Mouse (Mus musculus): ENCODE measurements around the gene Sbk3. TPM values are rescaled to one million over a fixed set of nuclear protein-coding genes. Genes with fewer than 3 reads are reported as not detected.

Sbk3 gene
- total RNA-seq, 2 experiments from 2014 or later, result 1.6 to 1.7 TPM

GRCm38 (mm10) chr7:4993999-4994788, 23.2 kb upstream of the Sbk3 start:
- no peak for DNase-seq
- intact Hi-C loops (cut with DNase I), result no loop called here

GRCm38 (mm10) chr7:4993347-4993998, 22.5 kb upstream of the Sbk3 start:
- intact Hi-C loops (cut with DNase I), result no loop called here
- DNase-seq, result no peak

GRCm38 (mm10) chr7:4988250-4988649, 17.3 kb upstream of the Sbk3 start:
- DNase-seq, result no peak

GRCm38 (mm10) chr7:4976832-4977231, 5.9 kb upstream of the Sbk3 start:
- intact Hi-C loops (cut with DNase I), result no loop called here
- DNase-seq, result no peak

More at GRCm38 (mm10) chr7:4988250-4988649, 17.3 kb upstream of the Sbk3 start:
- intact Hi-C loops (cut with DNase I), result no loop called here

DNA sequence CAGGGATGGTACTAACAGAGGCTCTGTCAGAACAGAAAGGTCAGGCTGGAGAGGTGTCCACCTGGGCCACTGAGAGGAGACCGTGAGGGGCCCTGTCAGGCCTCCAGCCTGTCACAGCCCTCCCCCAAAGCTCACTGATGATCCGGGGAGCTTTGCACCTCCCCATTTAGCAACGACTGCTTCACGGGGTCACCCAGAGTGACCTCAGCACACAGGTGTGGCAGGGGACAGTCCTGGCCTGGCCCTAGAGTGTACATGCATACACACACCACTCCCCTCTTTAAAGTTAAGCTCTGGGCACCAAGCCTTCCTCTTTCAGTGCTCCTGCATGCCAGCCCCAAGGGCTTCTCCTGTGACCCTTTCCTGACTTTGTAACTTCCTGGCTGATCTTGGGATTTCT, 4.5 kb upstream of the Sbk3 start:
- intact Hi-C loops (cut with DNase I), result no loop called here
- no peak for DNase-seq

- intact Hi-C loops (cut with DNase I), result no loop called here
- DNase-seq, result peak; percentile 68 to 71
These were observed 1.5 kb upstream of the Sbk3 start for GRCm38 (mm10) chr7:4972321-4973047.

DNA sequence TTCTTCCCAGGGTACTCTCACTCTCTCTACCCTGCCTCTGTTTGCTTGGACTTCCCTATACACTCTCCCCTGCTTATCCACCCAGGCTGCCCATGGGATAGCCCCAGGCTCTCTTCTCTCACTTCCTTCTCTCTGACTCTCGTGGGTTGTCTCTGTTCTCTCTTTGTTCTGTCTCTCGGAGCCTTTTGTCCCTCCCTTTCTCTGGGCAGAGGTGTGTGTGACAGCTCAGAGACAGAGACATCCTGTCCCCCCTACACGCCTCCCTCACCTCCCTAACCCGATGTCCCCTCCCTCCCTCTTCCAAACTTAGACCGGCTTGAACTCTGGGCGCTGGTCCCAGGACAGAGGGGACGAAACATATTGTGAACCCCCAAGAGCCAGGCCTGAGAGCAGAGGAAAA, 742 bp upstream of the Sbk3 start:
- DNase-seq, result no peak
- intact Hi-C loops (cut with DNase I), result no loop called here

GRCm38 (mm10) chr7:4964988-4965387, 6.0 kb downstream of the Sbk3 start:
- intact Hi-C loops (cut with DNase I), result loop anchor here (1.0 kb wide), 1 partner anchor 22 kb away; no protein-coding TSS in a partner anchor
- no peak for DNase-seq

GRCm38 (mm10) chr7:4964272-4964671, 6.7 kb downstream of the Sbk3 start, which contains the start of gene Sbk2:
TSS of gene Sbk2 (minus strand) at chr7:4964406.
- intact Hi-C loops (cut with DNase I), result loop anchor here (1.0 kb wide), 1 partner anchor 21 kb away; no protein-coding TSS in a partner anchor
- DNase-seq, result peak; percentile 80 to 86

- intact Hi-C loops (cut with DNase I), result no loop called here
These were observed 7.4 kb downstream of the Sbk3 start for GRCm38 (mm10) chr7:4963527-4963926.

GRCm38 (mm10) chr7:4957361-4957760, 13.6 kb downstream of the Sbk3 start:
- no peak for DNase-seq
- intact Hi-C loops (cut with DNase I), result no loop called here

More at GRCm38 (mm10) chr7:4963527-4963926, 7.4 kb downstream of the Sbk3 start:
- no peak for DNase-seq

DNA sequence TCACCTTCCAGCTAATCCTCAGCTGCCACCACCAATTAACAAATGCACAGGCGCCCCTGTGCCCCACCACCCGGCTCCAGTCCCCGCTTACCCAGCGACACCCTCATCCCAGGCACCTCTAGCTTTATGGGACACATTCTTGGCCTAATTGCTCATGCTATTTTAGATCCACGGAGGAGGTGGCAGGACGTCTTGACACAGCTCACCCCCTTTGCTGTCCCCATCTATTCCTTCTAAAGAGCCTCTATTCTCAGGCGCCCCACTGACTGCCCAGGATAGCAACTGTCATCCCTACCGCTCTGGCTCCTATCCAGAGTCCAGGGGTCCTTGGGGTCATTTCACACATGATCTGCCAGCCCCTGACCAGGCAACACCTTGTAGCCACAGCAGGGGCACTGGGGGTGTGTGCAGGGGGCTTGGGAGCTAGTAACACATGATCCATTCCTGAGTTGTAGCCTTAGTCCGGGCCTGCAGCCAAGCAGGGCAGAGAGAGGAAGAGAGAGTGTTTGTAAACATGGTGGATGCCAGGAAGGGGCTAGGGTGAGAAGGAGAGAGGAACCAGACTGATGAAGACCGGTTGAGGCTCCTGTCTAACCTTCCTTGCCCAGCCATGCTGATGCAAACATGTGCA, 17.0 kb downstream of the Sbk3 start:
- DNase-seq, result peak in 1 of 2 experiments; percentile 27

GRCm38 (mm10) chr7:4950561-4951342, 20.2 kb downstream of the Sbk3 start:
- intact Hi-C loops (cut with DNase I), result no loop called here
- DNase-seq, result no peak

More for the DNA sequence above, 17.0 kb downstream of the Sbk3 start:
- intact Hi-C loops (cut with DNase I), result no loop called here

GRCm38 (mm10) chr7:4948386-4948785, 22.6 kb downstream of the Sbk3 start:
- intact Hi-C loops (cut with DNase I), result no loop called here
- DNase-seq, result no peak

GRCm38 (mm10) chr7:4947855-4948254, 23.1 kb downstream of the Sbk3 start:
- intact Hi-C loops (cut with DNase I), result no loop called here
- peak; percentile 74 to 79 for DNase-seq

- intact Hi-C loops (cut with DNase I), result loop anchor here (1.0 to 2.0 kb wide), 2 partner anchors 21 to 103 kb away; partner anchors contain the start of gene Sbk2
- peak; percentile 88 to 94 for DNase-seq
These were observed 27.6 kb downstream of the Sbk3 start for GRCm38 (mm10) chr7:4943223-4943815.

- intact Hi-C loops (cut with DNase I), result loop anchor here (1.0 to 2.0 kb wide), 2 partner anchors 22 to 104 kb away; partner anchors contain the start of gene Sbk2
These were observed 28.3 kb downstream of the Sbk3 start for GRCm38 (mm10) chr7:4942673-4943072.

GRCm38 (mm10) chr7:4940068-4940479, 30.9 kb downstream of the Sbk3 start:
- peak; percentile 78 to 80 for DNase-seq
- intact Hi-C loops (cut with DNase I), result no loop called here

More at GRCm38 (mm10) chr7:4942673-4943072, 28.3 kb downstream of the Sbk3 start:
- DNase-seq, result no peak

- peak; percentile 69 to 77 for DNase-seq
- intact Hi-C loops (cut with DNase I), result loop anchor here (5.0 kb wide), 1 partner anchor 376 kb away; no protein-coding TSS in a partner anchor
These were observed 32.5 kb downstream of the Sbk3 start for GRCm38 (mm10) chr7:4938456-4938855.
